Mouse (Mus musculus) midbrain, embryonic 10.5 days (tissue): ENCODE measurements around the gene Lzts2. TPM values are rescaled to one million over a fixed set of nuclear protein-coding genes. Genes with fewer than 3 reads are reported as not detected.

Source experiments
- DNase-seq: peaks from one replicate; pipeline ENCODE4 v3.0.0-alpha.2; 2017; ENCODE audit warnings: low spot score
- H3K27ac ChIP-seq: fragments of 300-500 bp; sonication (generic); replicated peaks from 2 replicates; pipeline ENCODE4 v1.5.1; 2016; ENCODE audit warnings: mild to moderate bottlenecking
- H3K27me3 ChIP-seq: fragments of 300-500 bp; sonication (generic); 2 replicates; pipeline ENCODE4 v1.6.1; 2016; ENCODE audit warnings: low read depth, mild to moderate bottlenecking; ENCODE audit not compliant: poor library complexity, severe bottlenecking
- H3K36me3 ChIP-seq: fragments of 300-500 bp; sonication (generic); 2 replicates; pipeline ENCODE4 v1.6.1; 2016; ENCODE audit warnings: mild to moderate bottlenecking, moderate library complexity
- H3K4me1 ChIP-seq: fragments of 300-500 bp; sonication (generic); 2 replicates; pipeline ENCODE4 v1.6.1; 2016
- H3K4me3 ChIP-seq: fragments of 300-500 bp; sonication (generic); 2 replicates; pipeline ENCODE4 v1.5.1; 2016; ENCODE audit warnings: mild to moderate bottlenecking, moderate library complexity
- H3K9me3 ChIP-seq: fragments of 300-500 bp; sonication (generic); replicated peaks from 2 replicates; pipeline ENCODE4 v1.6.1; 2016; ENCODE audit warnings: mild to moderate bottlenecking
- WGBS: fragments of 180-500 bp; shearing (Covaris S2); methylation state at CpG from one replicate; pipeline ENCODE4 v1.1.7; 2016; 5-methylcytosine and 5-hydroxymethylcytosine counted together
- polyA plus RNA-seq: library from polyadenylated mRNA; unstranded; fragments of >200 nt; fragmentation: Nextera tagmentation; extraction: Ambion mirVana; gene quantifications from 2 replicates; pipeline ENCODE4 v1.2.1, GENCODE M21; 2016

Lzts2 gene
- polyA plus RNA-seq, 1 experiment from 2014 or later = 58.4 TPM

DNA sequence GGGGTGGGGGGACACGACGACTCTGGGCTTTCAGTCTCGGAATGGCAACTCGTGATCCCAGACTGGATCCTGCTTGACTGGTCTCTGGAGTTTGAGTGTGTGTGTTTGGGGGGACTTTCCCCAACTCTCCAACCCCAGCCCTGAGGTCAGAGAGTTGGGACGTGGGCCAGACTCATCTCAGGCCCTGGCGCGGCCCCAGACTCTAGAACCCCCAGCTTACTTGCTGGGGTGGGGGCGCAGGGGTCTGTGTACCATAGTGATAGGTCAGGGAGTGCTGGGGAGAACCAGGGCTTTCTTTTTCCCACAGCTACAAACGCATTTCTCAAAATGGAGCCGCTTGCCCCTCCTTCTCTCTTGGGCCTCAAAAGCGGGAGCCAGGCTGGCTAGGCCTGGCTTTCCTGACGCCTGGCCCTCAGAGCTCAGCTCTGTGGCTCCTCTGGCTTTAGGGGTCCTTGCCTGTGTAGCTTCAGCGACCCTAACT, 4.2 kb downstream of the Lzts2 start:
- H3K36me3 ChIP-seq = peaks cover 38% of the 10 kb centered on the region
- WGBS = 1% methylated on average over 12 of the region's 13 CpGs

DNA sequence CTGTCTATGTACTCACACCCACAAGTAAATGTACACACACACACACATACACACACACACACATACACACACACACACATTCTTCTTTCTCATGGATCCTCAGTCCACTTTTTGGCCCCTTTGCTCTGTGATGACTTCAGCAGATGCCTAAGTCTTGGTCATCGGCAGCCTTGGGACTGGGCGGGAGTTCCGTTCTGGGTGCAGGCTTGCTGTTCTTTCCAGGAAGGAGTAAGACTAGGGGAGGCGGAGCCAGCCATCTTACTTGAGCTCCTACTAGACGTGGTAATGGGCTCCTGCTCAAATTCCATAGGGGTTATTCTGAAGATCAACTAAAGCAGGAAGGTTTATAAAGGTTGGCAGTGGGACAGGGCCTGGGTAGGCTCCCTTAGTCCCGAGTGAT, 6.1 kb downstream of the Lzts2 start:
- peak overlapping the region; percentile 87; the same call in 1 of the 2 replicates for H3K4me3 ChIP-seq
- peaks cover 58% of the 10 kb centered on the region for H3K36me3 ChIP-seq
- 77% methylated on average over 6 of the region's 6 CpGs for WGBS
- H3K27ac ChIP-seq = no peak overlapping the region
- H3K4me1 ChIP-seq = peaks cover 70% of the 10 kb centered on the region
- DNase-seq = no peak
- H3K9me3 ChIP-seq = no peaks in the 10 kb centered on the region
- no peaks in the 10 kb centered on the region for H3K27me3 ChIP-seq

More for the DNA sequence above, 4.2 kb downstream of the Lzts2 start:
- peak overlapping the region; percentile 87 for H3K4me3 ChIP-seq
- H3K27ac ChIP-seq = peak overlapping the region; percentile 99
- H3K4me1 ChIP-seq = peaks cover 80% of the 10 kb centered on the region
- H3K9me3 ChIP-seq = no peaks in the 10 kb centered on the region
- peak; percentile 57 for DNase-seq
- no peaks in the 10 kb centered on the region for H3K27me3 ChIP-seq

DNA sequence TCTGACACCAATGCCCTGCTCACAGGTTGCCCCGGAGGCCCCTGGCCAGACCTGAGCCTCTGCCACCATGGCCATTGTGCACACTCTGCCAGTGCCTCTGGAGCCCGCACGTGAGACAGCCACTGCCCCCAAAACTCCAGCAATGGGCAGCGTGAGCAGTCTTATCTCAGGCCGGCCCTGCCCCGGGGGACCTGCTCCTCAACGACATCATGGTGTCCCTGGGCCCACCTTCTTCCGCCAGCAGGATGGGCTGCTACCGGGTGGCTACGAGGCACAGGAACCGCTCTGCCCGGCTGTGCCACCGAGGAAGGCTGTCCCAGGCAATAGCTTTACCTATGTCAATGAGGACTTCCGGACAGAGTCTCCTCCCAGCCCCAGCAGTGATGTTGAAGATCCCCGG, 7.1 kb downstream of the Lzts2 start:
- peak; percentile 10 for DNase-seq
- no peaks in the 10 kb centered on the region for H3K27me3 ChIP-seq
- H3K4me3 ChIP-seq = peak overlapping the region; percentile 18; the same call in 1 of the 2 replicates
- 93% methylated on average over 15 of the region's 15 CpGs for WGBS
- H3K9me3 ChIP-seq = no peaks in the 10 kb centered on the region
- 0 out of 2 replicates have a peak overlapping the region, but pooled peaks have one; percentile 9 for H3K27ac ChIP-seq
- H3K36me3 ChIP-seq = peaks cover 68% of the 10 kb centered on the region
- peaks cover 62% of the 10 kb centered on the region for H3K4me1 ChIP-seq

DNA sequence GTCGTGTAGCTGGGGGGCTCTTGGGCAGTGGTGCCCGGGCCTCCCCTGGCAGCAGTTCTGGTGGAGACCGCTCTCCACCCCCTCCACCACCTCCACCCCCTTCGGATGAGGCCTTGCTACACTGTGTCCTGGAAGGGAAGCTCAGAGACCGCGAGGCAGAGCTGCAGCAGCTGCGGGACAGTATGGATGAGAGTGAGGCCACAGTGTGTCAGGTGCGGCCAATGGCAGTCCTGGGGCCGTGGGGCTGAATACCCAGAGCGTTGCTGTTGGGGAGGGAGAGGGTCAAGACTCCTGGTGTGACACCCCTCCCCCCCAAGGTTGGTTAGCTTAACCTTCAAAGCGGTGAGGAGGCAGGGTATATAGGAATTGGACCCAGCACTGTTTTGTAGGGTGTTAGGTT, 9.8 kb downstream of the Lzts2 start:
- whole genome bisulfite sequencing = 89% methylated on average over 11 of the region's 11 CpGs
- Histone ChIP-seq H3K36me3 (peaks cover 94% of the 10 kb centered on the region), H3K4me1 (peaks cover 63% of the 10 kb centered on the region)

DNA sequence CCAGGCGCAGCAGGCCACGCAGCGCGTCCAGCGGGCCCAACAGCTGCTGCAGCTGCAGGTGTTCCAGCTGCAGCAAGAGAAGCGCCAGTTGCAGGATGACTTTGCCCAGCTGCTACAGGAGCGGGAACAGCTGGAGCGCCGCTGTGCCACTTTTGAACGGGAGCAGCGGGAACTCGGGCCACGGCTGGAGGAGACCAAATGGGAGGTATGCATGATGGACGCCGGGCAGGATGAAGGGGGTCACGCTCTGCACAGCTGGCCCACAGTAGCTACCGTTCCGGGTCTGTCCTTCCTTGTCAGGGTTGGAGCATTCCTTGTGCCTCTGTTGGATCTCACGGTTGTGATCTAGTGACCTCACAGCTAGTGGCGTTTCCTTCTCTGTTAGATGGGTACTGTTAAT, 10.6 kb downstream of the Lzts2 start:
- peaks cover 60% of the 10 kb centered on the region for H3K4me1 ChIP-seq
- H3K36me3 ChIP-seq = peaks cover 95% of the 10 kb centered on the region
- DNase-seq = peak; percentile 12

More for the DNA sequence above, 9.8 kb downstream of the Lzts2 start:
- H3K27me3 ChIP-seq = no peaks in the 10 kb centered on the region
- H3K9me3 ChIP-seq = no peaks in the 10 kb centered on the region
- no peak for DNase-seq
- H3K4me3 ChIP-seq = no peak overlapping the region
- no peak overlapping the region for H3K27ac ChIP-seq

DNA sequence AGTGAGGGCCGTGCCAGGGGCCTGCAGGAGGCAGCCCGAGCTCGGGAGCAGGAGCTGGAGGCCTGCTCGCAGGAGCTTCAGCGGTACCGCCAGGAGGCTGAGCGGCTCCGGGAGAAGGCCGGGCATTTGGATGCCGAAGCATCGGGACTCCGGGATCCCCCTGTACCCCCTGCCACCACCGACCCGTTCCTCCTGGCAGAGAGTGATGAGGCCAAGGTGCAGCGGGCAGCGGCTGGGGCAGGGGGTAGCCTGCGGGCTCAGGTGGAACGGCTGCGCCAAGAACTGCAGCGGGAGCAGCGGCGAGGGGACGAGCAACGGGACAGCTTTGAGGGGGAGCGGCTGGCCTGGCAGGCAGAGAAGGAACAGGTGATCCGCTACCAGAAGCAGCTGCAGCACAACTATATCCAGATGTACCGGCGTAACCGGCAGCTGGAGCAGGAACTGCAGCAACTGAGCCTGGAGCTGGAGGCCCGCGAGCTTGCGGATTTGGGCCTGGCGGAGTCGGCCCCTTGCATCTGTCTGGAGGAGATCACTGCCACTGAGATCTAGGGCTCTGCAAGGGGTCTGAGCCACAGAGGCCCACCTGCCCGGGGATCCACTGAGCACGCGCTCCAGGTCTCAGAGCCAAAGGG, 11.8 kb downstream of the Lzts2 start:
- peaks cover 59% of the 10 kb centered on the region for H3K4me1 ChIP-seq
- H3K4me3 ChIP-seq = 0 out of 2 replicates have a peak overlapping the region, but pooled peaks have one; percentile 1
- H3K9me3 ChIP-seq = no peaks in the 10 kb centered on the region
- no peaks in the 10 kb centered on the region for H3K27me3 ChIP-seq
- DNase-seq = peak; percentile 11
- H3K27ac ChIP-seq = 0 out of 2 replicates have a peak overlapping the region, but pooled peaks have one; percentile 9
- peaks cover 83% of the 10 kb centered on the region for H3K36me3 ChIP-seq
- 94% methylated on average over 37 of the region's 37 CpGs for WGBS

More for the DNA sequence above, 10.6 kb downstream of the Lzts2 start:
- no peak overlapping the region for H3K27ac ChIP-seq
- H3K27me3 ChIP-seq = no peaks in the 10 kb centered on the region
- no peak overlapping the region for H3K4me3 ChIP-seq
- no peaks in the 10 kb centered on the region for H3K9me3 ChIP-seq
- 93% methylated on average over 20 of the region's 20 CpGs for WGBS

DNA sequence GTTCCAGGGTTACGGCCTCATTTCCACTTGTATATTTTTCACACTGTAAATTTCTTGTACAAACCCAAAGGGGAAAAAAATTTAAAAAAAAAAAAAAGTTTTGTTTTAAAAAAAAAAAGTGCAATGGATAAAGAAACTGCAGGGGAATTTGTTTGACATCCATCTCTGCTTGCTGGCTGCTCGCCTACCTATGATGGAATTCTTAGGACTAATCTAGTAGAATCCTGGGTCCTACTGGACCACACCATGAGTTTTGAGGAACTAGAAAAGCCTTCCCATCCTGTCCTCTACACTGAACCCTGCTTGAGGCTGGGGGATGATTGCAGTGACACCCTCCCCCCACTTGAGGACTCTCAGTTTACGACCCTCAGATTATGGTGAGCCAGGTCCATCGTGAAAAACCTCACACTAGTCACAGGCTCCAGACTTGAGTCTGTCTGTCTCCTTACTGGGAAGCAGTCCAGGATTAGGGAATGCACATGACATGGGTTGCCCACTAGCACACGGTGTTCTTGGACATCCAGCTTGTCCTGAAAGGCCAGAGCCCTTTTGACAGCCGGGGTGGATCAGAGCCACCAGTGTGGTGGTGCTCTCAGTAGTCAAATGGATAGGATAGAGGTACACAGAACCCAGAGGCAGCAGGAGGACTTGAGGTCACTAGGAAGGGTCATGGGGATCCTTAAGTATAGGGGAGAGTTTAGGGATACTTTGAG, 12.9 kb downstream of the Lzts2 start:
- Histone ChIP-seq H3K27ac (0 out of 2 replicates have a peak overlapping the region, but pooled peaks have one; percentile 38), H3K9me3 (no peaks in the 10 kb centered on the region), H3K4me3 (no peak overlapping the region), H3K27me3 (no peaks in the 10 kb centered on the region), H3K4me1 (peaks cover 59% of the 10 kb centered on the region), H3K36me3 (peaks cover 72% of the 10 kb centered on the region)
- DNase-seq = no peak
- 88% methylated on average over 6 of the region's 6 CpGs for WGBS

DNA sequence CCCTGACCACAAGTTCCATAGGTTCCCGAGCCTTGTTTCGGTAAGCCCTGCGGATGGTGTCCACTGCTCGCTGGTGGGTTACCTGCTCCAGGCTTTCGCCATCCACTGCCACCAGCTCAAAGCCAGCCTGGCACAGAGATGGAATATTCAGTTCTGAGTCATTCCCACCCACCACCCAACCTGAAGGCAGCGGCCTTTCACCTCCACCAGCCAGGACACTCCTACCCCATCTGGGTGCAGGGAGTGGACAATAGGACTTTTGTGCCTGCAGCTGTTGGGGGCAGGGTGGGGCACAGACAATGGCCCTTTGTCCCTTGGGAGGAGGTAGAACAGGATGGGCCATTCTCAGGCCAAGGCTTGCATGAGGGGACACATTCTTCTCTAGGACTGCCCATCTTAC, 13.6 kb downstream of the Lzts2 start:
- DNase-seq = no peak
- Histone ChIP-seq H3K36me3 (peaks cover 65% of the 10 kb centered on the region), H3K9me3 (no peaks in the 10 kb centered on the region), H3K27ac (peak overlapping the region; percentile 38; the same call in 1 of the 2 replicates), H3K4me1 (peaks cover 64% of the 10 kb centered on the region), H3K27me3 (no peaks in the 10 kb centered on the region), H3K4me3 (no peak overlapping the region)
- WGBS = 83% methylated on average over 6 of the region's 6 CpGs

DNA sequence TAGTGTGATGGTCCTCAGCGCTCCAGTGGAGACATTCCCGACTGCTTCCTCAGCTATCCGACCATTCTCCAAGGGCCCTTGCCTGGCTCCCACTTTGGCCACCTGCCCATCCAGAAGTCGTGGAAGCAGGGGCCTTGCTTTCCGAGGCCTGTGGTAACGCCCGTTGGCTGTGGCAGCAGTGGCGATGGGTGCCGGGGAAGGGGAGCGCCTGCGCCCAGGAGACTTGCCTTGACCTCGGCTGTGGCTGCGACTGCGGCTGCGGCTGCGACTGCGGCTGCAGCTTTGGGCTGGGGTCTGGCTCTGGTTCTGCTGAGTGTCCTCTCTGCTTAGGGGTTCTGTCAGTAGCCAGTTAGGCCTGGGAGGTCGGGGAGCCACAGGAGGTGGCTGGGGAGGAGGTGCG, 14.5 kb downstream of the Lzts2 start:
- Histone ChIP-seq H3K4me3 (no peak overlapping the region), H3K4me1 (peaks cover 62% of the 10 kb centered on the region), H3K27ac (0 out of 2 replicates have a peak overlapping the region, but pooled peaks have one; percentile 55), H3K9me3 (no peaks in the 10 kb centered on the region), H3K27me3 (no peaks in the 10 kb centered on the region), H3K36me3 (peaks cover 56% of the 10 kb centered on the region)
- WGBS = 61% methylated on average over 19 of the region's 19 CpGs
- DNase-seq = no peak

DNA sequence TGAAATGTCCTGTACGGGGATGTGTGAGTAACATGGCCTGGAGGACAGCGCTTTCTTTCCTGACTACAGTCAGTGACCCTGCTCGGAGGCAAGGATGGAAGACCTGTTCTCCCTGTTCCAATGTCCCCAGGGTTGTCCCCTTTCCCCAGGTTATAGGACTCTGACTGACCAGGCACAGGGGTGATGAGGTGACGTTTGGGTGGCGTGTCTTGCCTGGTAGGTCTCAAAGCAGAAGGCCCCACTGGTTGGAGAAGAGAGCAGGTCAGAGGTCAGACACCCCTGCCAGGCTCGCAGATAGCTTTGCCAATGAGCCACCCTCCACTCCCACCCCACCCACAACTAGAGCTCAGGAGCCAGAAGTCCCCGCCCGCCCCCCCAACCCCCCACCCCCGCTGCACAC, 15.4 kb downstream of the Lzts2 start:
- Histone ChIP-seq H3K27me3 (no peaks in the 10 kb centered on the region), H3K9me3 (no peaks in the 10 kb centered on the region), H3K4me3 (no peak overlapping the region), H3K4me1 (peaks cover 59% of the 10 kb centered on the region), H3K27ac (no peak overlapping the region), H3K36me3 (peaks cover 47% of the 10 kb centered on the region)
- 62% methylated on average over 9 of the region's 9 CpGs for WGBS
- DNase-seq = no peak

DNA sequence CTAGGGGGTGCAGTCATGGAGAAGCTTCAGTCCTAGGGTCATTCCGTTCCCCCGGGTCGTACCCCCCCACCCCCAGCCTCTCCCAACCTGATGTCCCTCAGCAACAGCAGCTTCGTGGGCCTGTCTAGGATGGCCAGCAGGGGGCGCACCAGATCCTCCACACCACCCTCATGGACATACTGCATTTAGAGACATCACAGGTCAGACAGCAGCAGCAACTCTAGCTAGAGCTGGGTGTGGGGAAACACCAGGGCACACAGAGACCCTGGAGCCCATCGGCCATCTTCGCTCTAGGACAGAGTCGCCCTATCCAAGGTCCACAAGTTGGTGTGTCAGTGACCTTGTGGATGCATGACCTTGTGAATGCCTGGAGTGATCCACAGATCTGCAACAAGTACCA, 15.9 kb downstream of the Lzts2 start:
- WGBS = 41% methylated on average over 8 of the region's 8 CpGs
- H3K4me1 ChIP-seq = peaks cover 57% of the 10 kb centered on the region
- no peak overlapping the region for H3K27ac ChIP-seq

DNA sequence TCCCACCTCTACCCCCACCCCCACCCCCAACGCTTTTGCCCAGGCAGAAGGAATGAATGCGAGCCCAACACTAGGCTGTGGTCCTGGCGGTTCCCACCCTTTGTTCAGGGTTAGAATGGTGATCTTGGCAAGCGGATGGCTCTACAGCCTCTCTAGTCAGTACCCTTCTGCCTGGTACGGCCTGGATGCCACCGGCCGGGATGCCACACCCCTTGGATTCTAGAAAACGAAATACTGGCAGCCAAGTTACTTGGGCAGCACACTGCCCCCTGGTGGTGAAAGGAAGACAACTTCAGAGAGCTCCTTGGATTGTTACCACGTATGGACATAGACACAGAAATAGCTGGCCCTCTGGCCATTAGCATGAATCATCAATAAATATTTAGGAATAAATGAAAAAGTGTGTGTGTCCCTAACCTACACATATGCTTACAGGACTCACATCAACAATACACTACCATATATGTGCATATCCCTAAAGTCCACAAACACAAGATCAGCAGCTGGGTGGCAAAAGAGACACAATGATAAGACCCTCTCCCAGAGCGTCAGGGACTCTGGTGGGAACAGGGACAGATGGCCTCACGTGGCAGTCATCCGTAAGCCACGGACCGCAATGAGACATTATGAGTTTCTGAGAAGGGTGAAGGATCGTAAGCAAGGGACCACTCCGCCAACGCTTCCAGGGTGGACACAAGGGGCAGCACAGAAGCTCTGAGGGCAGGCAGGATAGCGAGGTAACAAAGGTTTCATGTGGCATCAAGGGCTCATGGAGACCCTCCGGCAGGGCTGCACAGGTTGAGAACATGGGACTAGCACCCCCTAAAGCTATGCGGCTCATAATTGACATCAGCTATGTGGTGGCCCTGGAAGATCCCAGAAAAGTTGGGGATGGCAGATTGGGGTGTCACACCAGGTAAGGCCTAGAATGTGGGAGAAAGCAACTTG, 16.8 kb downstream of the Lzts2 start:
- peak; percentile 77 for DNase-seq
- H3K4me3 ChIP-seq = peak overlapping the region; percentile 32
- 43% methylated on average over 20 of the region's 20 CpGs for WGBS

More for the DNA sequence above, 15.9 kb downstream of the Lzts2 start:
- H3K36me3 ChIP-seq = peaks cover 42% of the 10 kb centered on the region
- H3K27me3 ChIP-seq = no peaks in the 10 kb centered on the region
- peak; percentile 72 for DNase-seq
- no peaks in the 10 kb centered on the region for H3K9me3 ChIP-seq
- H3K4me3 ChIP-seq = no peak overlapping the region

More for the DNA sequence above, 16.8 kb downstream of the Lzts2 start:
- no peaks in the 10 kb centered on the region for H3K9me3 ChIP-seq
- H3K27me3 ChIP-seq = peaks cover 4% of the 10 kb centered on the region; the same call in 1 of the 2 replicates
- H3K36me3 ChIP-seq = peaks cover 33% of the 10 kb centered on the region
- H3K27ac ChIP-seq = 0 out of 2 replicates have a peak overlapping the region, but pooled peaks have one; percentile 25
- peaks cover 58% of the 10 kb centered on the region for H3K4me1 ChIP-seq
